Mouse (Mus musculus): Measurements from ENCODE around the gene 9130023H24Rik. TPM values are rescaled to one million over a fixed set of nuclear protein-coding genes. Genes with fewer than 3 reads are reported as not detected.
A peak's percentile ranks its signal among the peaks of the same experiment; 100 is the strongest.

Gene 9130023H24Rik
- total RNA-seq, 2 experiments from 2014 or later: 3.1 to 3.4 TPM

GRCm38 (mm10) chr7:128248081-128249042 is 10.5 kb upstream of the 9130023H24Rik start:
- intact Hi-C loops (cut with DNase I): loop anchor here (5.0 kb wide), 1 partner anchor 459 kb away; no protein-coding TSS in a partner anchor

GRCm38 (mm10) chr7:128247443-128247842 is 9.6 kb upstream of the 9130023H24Rik start:
- DNase-seq: peak; percentile 89 to 92
- intact Hi-C loops (cut with DNase I): loop anchor here (1.0 to 5.0 kb wide), 2 partner anchors 98 to 460 kb away; no protein-coding TSS in a partner anchor

More at GRCm38 (mm10) chr7:128248081-128249042, 10.5 kb upstream of the 9130023H24Rik start:
- no peak for DNase-seq

- DNase-seq: peak; percentile 71 to 75
- intact Hi-C loops (cut with DNase I): loop anchor here (1.0 to 5.0 kb wide), 2 partner anchors 99 to 461 kb away; no protein-coding TSS in a partner anchor
Measured at GRCm38 (mm10) chr7:128246496-128247391, 8.9 kb upstream of the 9130023H24Rik start, which contains the start of gene Tgfb1i1. Gene Tgfb1i1, plus strand, starts transcription at chr7:128246812.

- intact Hi-C loops (cut with DNase I): loop anchor here (5.0 kb wide), 1 partner anchor 462 kb away; no protein-coding TSS in a partner anchor
- DNase-seq: no peak
Measured at GRCm38 (mm10) chr7:128245547-128245946, 7.7 kb upstream of the 9130023H24Rik start.

- intact Hi-C loops (cut with DNase I): loop anchor here (5.0 kb wide), 1 partner anchor 463 kb away; no protein-coding TSS in a partner anchor
- DNase-seq: no peak
Measured at GRCm38 (mm10) chr7:128244410-128245025, 6.7 kb upstream of the 9130023H24Rik start.

GRCm38 (mm10) chr7:128243921-128244320 is 6.1 kb upstream of the 9130023H24Rik start:
- DNase-seq: no peak
- intact Hi-C loops (cut with DNase I): no loop called here

GRCm38 (mm10) chr7:128242331-128242730 is 4.5 kb upstream of the 9130023H24Rik start:
- no peak for DNase-seq
- intact Hi-C loops (cut with DNase I): no loop called here

GRCm38 (mm10) chr7:128240131-128240784 is 2.4 kb upstream of the 9130023H24Rik start:
- intact Hi-C loops (cut with DNase I): no loop called here
- DNase-seq: no peak

- DNase-seq: no peak
Measured at GRCm38 (mm10) chr7:128238991-128239390, 1.2 kb upstream of the 9130023H24Rik start.

GRCm38 (mm10) chr7:128237593-128237926 is 271 bp downstream of the 9130023H24Rik start:
- DNase-seq: no peak
- intact Hi-C loops (cut with DNase I): loop anchor here (2.0 kb wide), 1 partner anchor 107 kb away; no protein-coding TSS in a partner anchor

More at GRCm38 (mm10) chr7:128238991-128239390, 1.2 kb upstream of the 9130023H24Rik start:
- intact Hi-C loops (cut with DNase I): no loop called here

GRCm38 (mm10) chr7:128236856-128237592 is 807 bp downstream of the 9130023H24Rik start, which contains the start of gene Armc5:
Gene Armc5, plus strand, starts transcription at chr7:128237342.
- intact Hi-C loops (cut with DNase I): loop anchor here (2.0 kb wide), 1 partner anchor 108 kb away; no protein-coding TSS in a partner anchor
- peak; percentile 90 to 93 for DNase-seq

- intact Hi-C loops (cut with DNase I): loop anchor here (2.0 kb wide), 1 partner anchor 108 kb away; no protein-coding TSS in a partner anchor
- DNase-seq: no peak
Measured at GRCm38 (mm10) chr7:128236426-128236825, 1.4 kb downstream of the 9130023H24Rik start.

- intact Hi-C loops (cut with DNase I): no loop called here
- DNase-seq: no peak
Measured at GRCm38 (mm10) chr7:128235481-128235880, 2.4 kb downstream of the 9130023H24Rik start.

- intact Hi-C loops (cut with DNase I): no loop called here
- DNase-seq: no peak
Measured at GRCm38 (mm10) chr7:128234796-128235195, 3.0 kb downstream of the 9130023H24Rik start.

GRCm38 (mm10) chr7:128231741-128232140 is 6.1 kb downstream of the 9130023H24Rik start:
- DNase-seq: no peak
- intact Hi-C loops (cut with DNase I): no loop called here

- intact Hi-C loops (cut with DNase I): no loop called here
- DNase-seq: no peak
Measured at GRCm38 (mm10) chr7:128220936-128221335, 16.9 kb downstream of the 9130023H24Rik start.

GRCm38 (mm10) chr7:128219952-128220351 is 17.9 kb downstream of the 9130023H24Rik start:
- no peak for DNase-seq
- intact Hi-C loops (cut with DNase I): no loop called here

- DNase-seq: no peak
- intact Hi-C loops (cut with DNase I): loop anchor here (2.0 to 10.0 kb wide), 2 partner anchors 105 to 265 kb away; partner anchors contain the start of gene Prss36
Measured at GRCm38 (mm10) chr7:128209826-128210225, 28.0 kb downstream of the 9130023H24Rik start.

Measured in heart, postnatal 14 days (tissue).